Mouse (Mus musculus) adrenal gland, postnatal 36 days (tissue): Measurements from ENCODE around the gene Rps12-ps3. TPM values are rescaled to one million over a fixed set of nuclear protein-coding genes. Genes with fewer than 3 reads are reported as not detected.

Experiments
- DNase-seq, 2 experiments: peaks; one replicate each; pipeline ENCODE4 v3.0.0; 2021; ENCODE audit warnings: mixed read lengths in 1 of 2
- long read RNA-seq, 2 experiments: library from polyadenylated mRNA; stranded (forward); transcript quantifications; one replicate each; pipeline ENCODE4 v2.0.0; 2021; ENCODE audit warnings: borderline sequencing depth in 2 of 2
- total RNA-seq, 2 experiments: library from RNA; stranded (reverse); gene quantifications; 2 replicates each; pipeline ENCODE4 v1.2.3; 2021

Rps12-ps3 gene
- 100 to 1,000 TPM; 636 to 846 TPM for total RNA-seq
- long read RNA-seq, experiment 1, transcript Rps12-ps3-201 (1 exons, 494 nt), result major isoform, 54 of 54 reads
- long read RNA-seq, experiment 1, partial matches to known transcripts, result 0 of 54 reads
- long read RNA-seq, experiment 1, other reads (novel, unspliced or antisense), result 0 of 54 reads
- long read RNA-seq, experiment 2, transcript Rps12-ps3-201 (1 exons, 494 nt), result major isoform, 25 of 25 reads
- long read RNA-seq, experiment 2, partial matches to known transcripts, result 0 of 25 reads
- long read RNA-seq, experiment 2, other reads (novel, unspliced or antisense), result 0 of 25 reads

DNA sequence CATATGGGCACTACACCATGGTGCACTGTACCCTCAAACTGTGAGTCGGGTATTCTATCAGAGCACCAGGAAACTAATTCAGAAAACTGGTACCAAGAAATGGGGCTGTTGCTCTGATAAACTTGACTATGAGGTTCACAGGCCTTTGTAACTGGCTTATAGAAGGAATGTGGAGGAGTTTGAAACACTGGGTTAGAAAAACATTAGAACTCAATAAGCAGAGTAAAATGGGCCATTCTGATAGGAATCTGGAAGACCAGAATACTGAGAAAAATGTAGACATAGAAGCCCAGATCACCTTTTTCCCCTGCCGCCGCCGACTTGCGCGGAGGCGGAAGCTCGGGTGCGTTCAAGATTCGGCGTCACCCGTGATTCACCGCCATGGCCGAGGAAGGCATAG is at the start of gene Rps12-ps3:
Rps12-ps3 (plus strand) TSS at position 301 of the 400 bp plus-strand sequence.
- DNase-seq, result no peak

DNA sequence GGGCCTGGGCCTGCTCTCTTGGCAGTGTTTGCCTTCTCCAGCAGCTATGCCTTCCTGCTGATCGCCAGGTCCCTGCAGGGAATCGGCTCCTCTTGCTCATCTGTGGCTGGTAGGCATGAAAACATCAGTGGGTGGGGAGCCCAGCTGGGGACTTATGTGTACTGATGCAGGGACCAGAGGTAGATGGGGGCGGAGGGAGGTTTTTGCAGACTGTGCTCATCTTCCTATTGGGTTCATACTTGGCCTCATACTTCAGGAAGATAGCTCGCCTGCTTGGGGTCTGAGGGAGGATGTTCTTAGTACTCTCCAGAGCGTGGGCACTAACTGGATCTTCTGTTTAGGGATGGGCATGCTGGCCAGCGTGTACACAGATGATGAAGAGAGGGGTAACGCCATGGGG is 48.9 kb upstream of the Rps12-ps3 start:
- DNase-seq, result no peak

DNA sequence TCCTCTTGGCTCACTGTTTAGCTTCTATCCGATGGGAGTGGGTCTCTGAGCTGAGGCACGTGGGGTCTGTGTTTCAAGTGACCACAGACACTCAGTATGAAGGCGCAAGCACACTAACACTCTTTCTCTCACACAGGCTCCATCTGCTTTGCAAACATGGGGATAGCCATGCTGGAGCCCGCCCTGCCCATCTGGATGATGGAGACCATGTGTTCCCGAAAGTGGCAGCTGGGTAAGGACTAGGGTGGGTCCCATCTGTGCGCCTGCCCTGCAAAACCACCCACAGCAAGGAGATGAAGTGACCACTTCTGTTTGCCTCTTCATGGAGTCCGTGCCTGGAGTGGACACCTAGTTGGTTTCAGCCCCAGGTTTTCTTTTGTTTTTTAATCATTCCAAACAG is 45.7 kb upstream of the Rps12-ps3 start:
- no peak for DNase-seq

DNA sequence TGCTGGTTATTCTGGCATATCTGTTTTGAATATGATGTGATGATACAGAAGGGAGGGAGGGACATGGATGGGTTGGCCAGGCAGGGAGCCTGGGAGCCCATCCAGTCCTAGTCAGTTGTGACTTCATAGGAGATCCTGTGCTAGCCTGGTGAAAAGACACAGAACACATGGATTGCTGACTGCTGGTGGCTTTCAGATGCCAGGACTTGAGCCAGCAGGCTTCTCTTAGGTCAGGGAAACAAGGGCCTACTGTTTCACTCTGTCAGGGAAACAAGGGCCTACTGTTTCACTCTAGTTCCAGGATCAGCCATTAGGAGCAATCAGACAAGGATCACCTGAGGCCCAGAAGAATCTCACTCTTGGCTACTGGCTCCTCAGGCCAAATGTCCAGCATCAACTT is 41.2 kb upstream of the Rps12-ps3 start:
- DNase-seq, result no peak

DNA sequence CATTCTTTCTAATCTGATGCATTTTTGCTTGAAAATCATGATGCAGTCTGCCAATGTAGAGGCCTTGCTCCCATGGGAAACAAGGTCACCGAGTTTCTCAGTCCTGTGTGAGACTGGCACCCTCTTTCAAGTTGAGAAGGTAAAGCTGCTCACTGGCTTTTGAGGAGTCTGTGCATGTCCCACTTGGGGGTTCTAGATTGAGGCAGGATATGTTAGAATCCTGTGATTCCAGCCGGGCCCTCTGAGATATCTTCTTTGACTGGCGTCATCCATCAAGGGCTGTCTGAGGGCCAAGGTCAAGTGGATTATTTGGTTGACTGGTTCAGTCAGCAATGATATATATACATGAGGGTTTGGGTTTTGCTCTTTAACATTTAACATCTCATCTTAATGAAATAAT is 40.1 kb upstream of the Rps12-ps3 start:
- DNase-seq, result no peak

DNA sequence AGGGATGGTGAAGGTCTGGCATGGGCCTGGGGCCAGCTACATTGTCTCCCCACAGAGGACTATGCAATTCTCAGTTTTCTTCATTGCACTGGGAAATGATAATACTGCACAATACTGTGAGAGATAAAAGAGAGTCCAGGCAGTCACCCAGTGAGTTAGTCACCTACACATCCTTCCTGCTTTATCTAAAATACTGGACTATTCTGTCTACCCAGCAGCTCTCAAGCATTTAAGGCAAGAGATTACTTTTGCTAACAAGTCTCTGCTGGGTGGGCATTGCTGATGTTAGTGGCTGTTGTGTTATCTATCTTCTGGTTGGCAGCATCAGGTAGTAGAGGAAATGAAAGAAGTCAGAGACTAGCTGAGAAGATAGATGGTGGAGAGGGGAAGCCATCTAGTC is 33.0 kb upstream of the Rps12-ps3 start:
- no peak for DNase-seq

DNA sequence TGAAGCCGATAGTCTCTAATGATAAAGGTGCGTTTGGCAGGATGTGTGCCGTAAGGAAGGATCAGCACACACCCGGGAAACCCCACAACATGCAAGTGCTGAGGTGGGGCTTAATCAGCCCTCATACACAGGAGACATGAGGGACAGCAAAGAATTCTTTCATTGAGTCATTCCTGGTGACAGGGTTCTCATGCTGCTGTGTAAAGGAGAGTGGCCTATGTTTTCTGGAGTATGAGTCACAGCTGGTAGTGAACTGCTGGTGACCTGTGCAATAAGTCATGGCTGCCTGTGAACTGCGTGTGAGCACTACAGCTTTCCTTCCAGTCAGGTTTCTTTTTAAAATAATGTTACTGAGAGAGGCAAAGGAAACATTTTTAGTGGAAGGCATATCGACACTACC is 32.3 kb upstream of the Rps12-ps3 start:
- DNase-seq, result peak; percentile 22 to 32

DNA sequence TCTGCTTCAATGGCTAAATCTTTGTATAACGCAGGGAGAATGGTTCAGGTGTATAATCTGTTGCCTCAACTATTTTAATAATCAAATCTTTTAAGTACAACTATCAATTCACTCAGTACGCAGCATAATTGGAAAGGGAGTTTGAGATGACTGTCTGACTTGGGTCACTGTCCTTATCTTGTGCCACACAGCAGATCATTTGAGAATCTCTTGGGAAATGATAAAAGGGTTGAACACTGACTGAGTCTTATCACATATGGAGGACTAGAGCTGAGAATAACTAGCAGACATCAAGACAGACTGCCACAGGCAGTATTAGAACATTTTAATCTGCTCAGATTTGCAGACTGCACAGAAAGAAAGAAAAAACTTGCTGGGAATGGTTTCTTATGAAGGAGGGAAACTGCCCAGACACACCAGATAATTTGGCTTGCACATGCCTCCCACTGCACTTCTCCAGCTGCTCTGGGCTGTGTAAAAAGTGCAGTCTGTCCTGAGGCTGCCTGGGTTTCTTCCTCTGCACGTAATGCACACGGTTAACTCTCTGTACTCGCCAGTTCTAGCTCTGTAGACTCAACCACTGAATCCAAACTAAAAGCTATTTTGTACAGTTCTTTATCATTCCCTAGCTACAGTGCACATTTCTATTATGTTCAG is 29.8 kb upstream of the Rps12-ps3 start:
- DNase-seq, result no peak

DNA sequence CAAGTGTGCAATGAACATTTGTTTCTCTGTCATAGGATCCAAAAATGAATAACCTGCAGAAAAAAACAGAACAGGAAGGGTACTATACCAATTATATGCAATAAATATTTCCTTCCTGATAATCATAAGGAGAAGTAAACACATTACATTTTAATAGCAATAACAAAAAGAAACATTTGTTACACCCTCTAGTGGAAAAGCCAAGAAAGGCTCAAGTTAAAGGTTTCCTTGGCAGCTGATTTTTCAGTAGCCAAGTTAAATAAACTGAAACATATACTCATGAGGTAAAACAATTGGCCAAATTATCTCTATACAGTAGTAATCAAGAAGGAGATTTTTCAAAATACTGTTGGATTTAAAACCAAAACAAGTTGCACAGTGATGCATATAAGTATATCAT is 6.8 kb upstream of the Rps12-ps3 start:
- DNase-seq, result no peak

DNA sequence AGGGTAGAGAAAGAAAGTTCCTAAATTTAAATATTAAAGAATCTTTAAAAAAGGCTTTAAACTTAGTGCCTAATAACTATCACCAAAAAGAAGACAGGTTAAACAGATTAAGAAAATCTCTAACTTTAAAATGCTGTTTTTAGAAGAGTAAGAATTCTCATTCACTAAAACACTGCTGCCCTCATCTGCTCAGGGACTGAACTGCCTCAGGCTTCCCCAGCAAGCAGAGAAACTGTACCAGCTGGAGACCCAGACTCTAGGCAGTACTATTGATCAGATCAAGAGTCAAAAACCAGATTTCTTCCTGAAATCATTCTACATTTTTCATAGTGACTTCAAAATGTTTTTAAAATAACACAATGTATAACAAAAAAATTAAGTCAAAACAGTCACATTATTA is 5.5 kb upstream of the Rps12-ps3 start:
- DNase-seq, result peak; percentile 16 to 44

DNA sequence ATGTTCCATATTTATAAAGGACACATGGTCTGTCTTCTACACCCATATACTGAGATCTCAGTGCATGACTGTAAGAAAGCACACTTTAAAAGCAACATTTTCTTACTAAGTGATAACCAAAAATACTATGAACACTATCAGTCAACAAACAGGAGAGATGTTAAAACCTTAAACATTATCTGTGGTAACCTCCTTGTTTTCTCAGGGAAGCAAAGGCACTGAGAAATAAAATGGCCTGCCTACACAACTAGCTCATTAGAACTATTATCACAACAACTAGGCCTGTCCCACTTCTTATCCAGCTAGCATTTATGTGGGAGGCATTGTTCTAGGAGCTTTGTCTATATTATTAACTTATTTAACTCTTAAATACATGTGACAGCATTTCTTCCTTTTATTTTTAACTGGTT is 8.7 kb downstream of the Rps12-ps3 start:
- DNase-seq, result no peak

DNA sequence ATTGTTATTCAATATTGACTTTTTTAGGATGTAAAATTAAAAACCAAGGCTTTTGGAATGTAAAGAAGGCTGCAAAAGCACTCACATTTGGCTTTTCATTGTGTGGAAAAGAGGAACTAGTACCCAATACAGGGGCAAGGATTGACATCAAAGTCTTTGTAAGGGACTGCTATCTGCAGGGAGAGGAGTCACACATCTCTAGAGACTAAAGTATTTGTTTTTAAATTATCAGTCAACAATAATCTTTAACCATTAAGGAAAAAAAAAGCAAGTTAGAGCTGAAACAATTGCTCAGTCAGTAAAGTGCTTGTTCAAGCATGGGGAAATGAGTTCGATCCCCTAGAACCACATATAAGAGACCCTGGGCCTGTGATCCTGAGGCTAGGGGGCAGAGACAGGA is 14.6 kb downstream of the Rps12-ps3 start:
- no peak for DNase-seq

DNA sequence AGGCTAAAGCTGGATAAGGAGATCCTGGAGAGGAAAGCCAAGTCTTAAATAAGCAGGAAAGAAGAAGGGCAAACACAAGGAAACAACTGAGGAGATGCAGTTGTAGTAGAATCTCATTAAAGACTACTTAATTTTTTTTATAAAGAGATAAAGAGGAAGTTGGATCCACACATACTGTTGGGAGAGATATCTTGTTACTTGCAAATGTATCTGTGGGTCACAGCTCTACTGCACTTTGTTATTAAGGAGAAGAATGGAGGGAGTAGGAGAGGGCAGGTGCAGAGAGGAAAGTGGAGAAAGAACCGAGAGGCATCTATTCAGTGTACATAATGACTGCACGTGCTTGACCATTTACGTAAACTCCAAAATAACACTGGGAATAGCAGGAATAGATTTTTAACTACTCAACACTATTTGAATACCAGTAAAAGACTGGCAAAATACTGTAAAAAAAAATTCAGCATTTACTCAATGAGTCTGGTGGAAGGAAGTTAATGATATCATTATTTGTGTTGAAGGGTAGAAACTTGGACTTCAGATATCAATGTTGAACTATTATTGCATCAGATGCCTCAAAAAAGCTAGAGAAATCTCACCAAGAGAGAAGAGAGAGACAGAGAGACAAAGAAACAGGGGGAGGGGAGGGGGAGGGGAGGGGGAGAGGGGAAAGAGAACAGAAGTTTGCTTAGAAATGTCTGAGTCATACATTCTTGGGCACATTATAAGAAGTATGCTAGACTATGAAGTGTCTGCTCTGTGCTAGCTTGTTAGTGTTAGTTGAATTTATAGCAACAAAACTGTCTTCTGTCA is 16.0 kb downstream of the Rps12-ps3 start:
- no peak for DNase-seq

DNA sequence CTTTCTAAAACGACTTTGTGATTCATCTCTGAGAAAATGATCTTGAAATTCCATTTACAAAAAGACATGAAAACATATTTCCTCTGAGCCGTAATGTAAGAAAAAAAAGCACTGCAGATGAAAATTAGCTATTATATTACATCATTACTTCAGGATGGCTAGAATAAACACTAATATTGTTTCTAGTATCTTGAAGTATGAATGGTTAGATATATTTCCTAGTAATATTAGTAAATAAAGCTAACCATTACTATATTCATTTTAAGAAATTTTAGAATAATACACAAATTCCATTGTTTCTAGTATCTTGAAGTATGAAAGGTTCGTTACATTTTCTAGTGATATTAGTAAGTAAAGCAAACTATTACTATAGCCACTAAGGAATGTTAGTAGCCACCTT is 17.8 kb downstream of the Rps12-ps3 start:
- no peak for DNase-seq

DNA sequence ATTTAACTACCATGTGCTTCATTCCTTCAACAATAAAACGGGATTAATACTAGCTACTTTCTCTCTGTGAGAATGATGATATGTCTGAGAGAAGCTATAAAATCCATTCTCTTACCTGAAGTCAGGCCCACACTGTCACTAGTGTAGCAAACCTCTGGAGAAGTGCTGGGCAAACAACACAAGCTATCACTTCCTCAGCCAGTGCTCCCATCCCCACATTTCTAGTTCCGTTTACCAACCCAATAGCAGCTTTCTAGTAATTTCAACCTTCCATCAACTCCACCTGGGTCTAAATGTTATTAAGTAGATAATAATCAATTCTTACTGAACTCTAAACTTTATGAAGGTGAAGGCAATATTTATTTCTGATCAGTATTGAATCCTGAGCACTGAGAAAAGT is 20.9 kb downstream of the Rps12-ps3 start:
- no peak for DNase-seq

DNA sequence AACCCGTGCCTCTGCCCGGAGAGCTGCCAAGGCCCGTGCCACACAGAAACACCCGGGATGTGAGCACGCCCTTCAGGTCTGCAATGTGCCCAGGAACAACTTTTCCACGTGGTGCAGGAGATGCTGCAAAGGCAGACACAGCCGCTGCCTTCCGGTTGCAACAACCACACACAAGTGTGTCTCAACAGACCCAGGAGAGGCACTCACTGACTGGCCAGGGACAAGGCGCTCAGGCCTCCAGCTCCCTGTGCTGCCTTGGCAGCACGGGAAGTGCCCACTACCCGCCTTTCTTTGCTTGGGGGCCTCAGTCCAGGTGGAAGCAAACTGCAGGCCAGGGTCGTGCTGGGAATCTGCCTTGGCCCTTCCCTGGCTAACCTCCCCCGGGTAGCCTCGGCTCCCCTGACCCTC is 22.2 kb downstream of the Rps12-ps3 start:
- peak; percentile 45 to 46 for DNase-seq

DNA sequence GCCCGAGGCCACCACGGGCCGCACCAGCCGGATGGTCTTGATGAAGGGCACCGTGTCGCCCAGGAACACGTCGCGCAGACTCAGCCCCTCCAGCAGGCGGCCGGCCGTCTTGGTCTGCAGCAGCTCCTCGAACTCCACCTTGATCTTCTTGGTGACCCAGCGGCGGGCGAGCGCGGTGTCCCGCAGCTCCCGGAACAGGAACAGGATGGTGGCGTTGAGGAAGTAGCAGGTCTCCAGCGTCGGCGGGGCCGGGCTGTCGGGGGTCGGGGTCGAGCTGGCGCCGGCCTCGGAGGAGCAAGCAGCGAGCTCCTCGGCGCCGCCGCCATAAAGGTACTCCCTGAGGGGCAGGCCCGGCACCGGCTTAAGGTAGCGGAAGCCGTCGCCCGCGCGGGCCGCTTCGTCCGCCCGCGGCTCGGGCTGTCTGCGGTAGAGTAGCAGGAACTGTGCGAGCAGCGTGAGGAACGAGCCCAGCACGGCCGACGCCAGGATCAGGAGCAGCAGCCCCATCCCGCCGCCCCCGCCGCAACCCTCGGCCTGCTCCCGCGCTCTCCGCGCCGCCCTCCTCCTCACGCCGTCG is 23.1 kb downstream of the Rps12-ps3 start:
- peak; percentile 60 to 70 for DNase-seq

DNA sequence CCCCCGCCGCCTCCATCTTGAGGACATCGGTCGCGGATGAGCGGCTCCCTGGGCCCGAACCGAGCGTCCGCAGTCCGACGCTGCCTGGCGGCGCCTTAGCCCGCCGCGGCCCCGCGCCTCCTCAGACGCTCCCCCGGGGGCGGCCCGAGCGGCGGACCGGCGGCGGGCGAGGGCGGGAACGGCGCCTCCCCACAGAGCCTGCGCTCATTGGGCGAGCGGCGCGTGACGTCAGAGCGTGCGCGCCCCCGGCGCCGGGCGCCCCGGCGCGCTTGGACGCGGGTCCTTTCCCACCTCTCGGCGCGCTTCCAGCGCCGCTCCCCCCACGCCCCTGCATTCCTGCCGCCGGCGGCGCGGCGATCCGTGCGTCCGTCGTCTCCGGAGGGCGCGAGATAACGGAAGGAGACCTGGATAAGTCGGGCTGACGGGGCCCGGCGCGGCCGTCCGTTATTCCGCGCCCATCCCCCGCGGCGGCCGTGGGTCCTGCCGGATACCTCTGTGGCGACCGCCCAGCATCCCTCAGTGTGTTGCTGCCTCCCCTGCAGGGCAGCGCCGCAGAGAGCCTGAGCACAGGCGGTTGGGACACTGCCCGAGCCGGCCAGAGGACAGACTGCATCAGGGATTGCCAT is 23.7 kb downstream of the Rps12-ps3 start, which contains the start of gene Pdzd8:
Pdzd8 (minus strand) TSS at position 123 of the 626 bp plus-strand sequence.
- peak; percentile 93 to 96 for DNase-seq

DNA sequence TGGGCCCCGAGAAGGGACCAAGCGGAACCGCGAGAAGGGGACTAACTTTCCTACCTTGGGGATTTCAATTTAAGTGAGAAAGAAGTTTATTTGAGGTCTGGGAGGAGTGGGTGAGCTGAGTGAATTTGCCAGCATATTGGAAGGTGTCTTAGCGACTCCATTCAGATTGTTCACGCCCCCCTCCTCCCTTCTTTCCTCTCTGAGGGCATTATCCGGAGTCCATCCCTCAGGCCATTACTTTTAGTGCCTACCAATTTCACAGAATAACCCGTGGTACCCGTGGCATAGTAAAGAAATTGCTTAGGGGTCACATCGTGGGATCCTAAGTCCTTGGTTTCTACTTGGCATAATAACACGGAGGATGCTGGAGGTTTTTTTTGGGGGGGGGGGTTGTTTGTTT is 24.2 kb downstream of the Rps12-ps3 start:
- no peak for DNase-seq

DNA sequence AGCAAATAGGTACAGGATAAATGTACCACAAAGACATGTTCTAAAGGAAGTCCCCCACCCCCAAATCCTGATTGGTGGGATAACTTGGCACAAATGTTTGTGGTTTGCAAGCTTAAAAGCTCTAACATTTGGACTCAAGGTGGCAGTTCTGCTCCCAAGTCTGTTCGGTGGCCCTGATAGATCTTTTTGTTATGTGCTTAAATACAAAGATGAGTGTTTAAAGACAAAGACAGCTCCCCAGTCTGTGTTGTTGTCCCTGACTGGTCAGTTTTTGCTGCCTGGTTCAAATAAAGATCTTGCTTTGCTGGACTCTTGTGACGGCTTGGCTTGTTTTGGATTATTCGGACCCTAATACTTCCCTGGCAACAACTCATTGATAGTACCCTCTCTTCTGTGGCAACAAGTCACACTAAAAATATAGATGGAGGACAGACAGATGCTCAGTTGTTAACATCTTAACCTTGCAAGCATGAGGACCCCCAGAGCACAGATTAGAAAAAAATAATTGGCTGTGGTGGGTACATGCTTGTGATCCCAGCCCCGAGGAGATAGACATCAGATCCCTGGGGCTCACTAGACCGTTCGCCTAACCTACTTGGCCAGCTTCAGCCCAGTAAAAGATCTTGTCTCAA is 27.4 kb downstream of the Rps12-ps3 start:
- no peak for DNase-seq

DNA sequence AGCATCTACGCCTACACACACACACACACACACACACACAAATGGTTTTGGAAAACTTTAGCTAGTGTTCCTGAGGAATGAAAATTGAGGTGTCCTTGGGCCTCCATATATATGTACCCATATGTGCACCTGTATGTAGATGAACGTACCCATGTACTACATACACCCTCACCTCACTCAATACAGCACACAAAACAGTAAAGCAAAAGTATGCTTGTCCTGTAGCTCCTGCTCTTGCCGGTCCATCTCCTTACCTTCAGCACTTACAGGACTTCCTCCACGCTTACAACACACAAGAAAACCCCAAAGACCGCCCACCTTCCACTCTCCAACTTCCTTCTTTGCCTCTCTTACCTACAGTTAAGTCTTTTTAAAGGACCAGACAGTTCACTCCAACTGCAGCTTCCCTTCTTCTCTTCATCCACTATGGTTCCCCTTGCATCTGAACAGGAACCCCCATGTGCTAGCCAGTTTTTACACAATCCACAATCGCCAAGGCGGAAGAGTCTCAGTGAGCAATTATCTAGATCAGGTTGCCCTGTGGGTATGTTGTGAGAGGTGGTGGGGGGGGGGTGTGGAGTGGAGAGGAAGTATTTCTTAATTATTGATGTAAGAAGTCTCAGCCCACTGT is 28.3 kb downstream of the Rps12-ps3 start:
- no peak for DNase-seq
